Mouse (Mus musculus) thymus, adult 2 months (tissue): Measurements from ENCODE around the gene Dab1.

Source experiments
- CTCF ChIP-seq: fragments of 200-500 bp; IDR thresholded peaks from 2 replicates; pipeline ENCODE4 v1.5.1; 2012; ENCODE audit warnings: mild to moderate bottlenecking, control low read depth, low read length, moderate library complexity, borderline replicate concordance; ENCODE audit not compliant: control insufficient read depth, poor library complexity, insufficient read depth; ENCODE audit errors: extremely low read depth
- POLR2A ChIP-seq: fragments of 200-500 bp; IDR thresholded peaks from 2 replicates; pipeline ENCODE4 v1.6.1; 2012; ENCODE audit warnings: mild to moderate bottlenecking, low read length, control low read depth, moderate library complexity; ENCODE audit not compliant: control insufficient read depth, poor library complexity, insufficient read depth; ENCODE audit errors: extremely low read depth

DNA sequence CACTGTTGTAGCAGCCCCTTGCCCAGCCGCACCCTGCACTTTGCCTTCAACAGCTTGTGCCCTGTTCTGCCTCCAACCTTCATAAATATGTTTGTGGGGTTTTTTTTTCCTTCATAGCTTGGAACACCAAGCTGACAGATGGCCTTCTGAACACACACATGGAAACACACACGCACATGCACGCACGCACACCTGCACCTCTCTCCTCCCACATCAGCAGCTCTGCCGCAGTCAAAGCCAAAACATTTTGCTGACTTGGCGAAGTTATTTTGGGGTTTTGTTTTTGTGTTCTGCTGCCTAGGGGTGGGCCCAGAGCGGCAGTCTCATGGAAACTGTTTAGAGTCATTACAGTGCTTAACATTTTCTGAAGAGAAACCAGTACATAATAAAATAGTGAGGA, 1071.9 kb downstream of the Dab1 start:
- TF ChIP-seq POLR2A: no peak
- TF ChIP-seq CTCF: no peak
